Mouse (Mus musculus): ENCODE measurements at regions not wholly inside any gene's neighbourhood (a gene's known extent, or its start where the extent isn't known, plus 50 kb on each side); places are given as distances from the start of the nearest gene placed in this dataset.

DNA sequence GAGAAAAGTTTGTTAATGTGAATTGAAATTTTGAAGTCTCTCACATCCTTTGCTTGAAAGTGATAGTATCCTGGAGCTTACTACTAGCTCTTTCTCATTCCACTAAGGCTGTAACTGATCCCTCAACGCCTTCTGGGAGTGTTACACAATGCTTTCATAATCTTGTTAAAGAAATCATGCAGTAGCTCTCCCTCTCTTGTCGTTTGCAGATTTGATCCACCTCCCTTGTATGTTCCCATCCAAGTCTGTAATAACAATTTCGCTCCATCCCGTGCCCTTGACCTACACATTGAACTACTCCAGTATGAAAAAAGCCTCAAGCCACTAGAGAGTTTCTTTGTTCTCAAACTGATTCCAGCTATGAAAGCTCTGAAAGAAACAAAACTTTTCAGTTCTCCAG lies 63.9 kb upstream of the Fibin start:
- Histone ChIP-seq H3K9ac (no peak overlapping the region), H3K27ac (no peak overlapping the region), H3K4me1 (no peaks in the 10 kb centered on the region), H3K4me2 (replicated peaks) (no peak overlapping the region), H3K36me3 (no peaks in the 10 kb centered on the region), H3K9me3 (no peaks in the 10 kb centered on the region), H3K27me3 (no peaks in the 10 kb centered on the region), H3K4me3 (no peak overlapping the region)
- 47% methylated on average over 4 of the region's 4 CpGs for WGBS
- no peak for ATAC-seq (ENCODE audit: insufficient number of reproducible peaks, insufficient read depth, low FRiP score, low TSS enrichment)

DNA sequence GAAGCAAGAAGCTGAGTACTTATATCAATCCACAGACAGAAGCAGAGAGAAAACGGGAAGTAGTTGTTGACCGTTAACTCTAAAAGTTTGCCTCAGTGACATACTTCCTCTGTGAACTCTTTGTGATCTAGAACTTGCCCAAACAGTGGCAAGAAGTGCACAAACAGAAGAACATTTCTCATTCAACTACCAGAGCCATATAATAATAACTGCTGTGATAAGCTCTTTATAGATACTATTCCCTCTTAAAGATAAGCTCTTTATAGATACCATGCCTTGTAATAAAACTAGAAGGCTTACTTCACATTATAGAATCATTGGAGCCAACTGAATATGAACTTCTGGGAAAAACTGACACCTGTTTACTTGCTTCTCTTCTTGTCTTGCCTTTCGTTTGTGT lies 89.7 kb upstream of the Fibin start:
- no peak for ATAC-seq (ENCODE audit: insufficient number of reproducible peaks, insufficient read depth, low FRiP score, low TSS enrichment)
- Histone ChIP-seq H3K4me1 (no peaks in the 10 kb centered on the region), H3K4me3 (no peak overlapping the region), H3K9me3 (no peaks in the 10 kb centered on the region), H3K4me2 (replicated peaks) (no peak overlapping the region), H3K9ac (no peak overlapping the region), H3K27ac (no peak overlapping the region), H3K36me3 (no peaks in the 10 kb centered on the region), H3K27me3 (no peaks in the 10 kb centered on the region)
- WGBS = 89% methylated on average over 3 of the region's 3 CpGs

DNA sequence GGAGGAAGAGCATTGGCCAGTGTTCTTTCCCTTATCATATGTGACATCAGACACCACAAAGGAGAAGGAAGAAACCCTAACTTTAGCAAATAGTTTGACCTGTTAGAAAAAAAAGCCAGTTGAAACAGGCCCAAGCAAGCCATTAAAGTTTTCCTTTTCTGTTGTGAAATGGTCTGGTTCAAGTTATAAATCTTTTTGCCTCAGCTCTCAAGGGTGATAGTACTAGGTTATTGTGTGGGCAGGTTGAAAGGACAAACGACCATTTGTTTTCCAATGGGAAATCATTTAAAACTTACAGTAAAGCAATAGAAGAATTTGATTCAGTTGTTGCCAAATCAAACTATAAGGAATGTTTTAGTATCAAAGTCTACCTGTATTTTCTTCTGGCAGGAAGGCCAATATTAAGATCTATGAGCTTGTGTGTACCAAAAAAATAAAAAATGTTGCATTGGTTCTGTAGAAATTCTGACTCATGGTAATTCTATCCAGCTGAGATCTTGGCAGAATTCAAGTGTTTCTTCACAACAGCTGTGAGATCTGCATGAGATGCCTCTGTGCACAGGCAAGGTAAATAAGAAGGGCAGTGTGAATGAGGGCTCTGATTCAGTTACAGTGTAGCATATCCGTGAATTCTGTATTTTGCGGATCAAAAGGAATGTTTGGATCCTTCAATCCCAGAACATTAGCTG lies 109.5 kb upstream of the Fibin start:
- whole genome bisulfite sequencing = 69% methylated on average over 3 of the region's 3 CpGs
- Histone ChIP-seq H3K4me2 (replicated peaks) (no peak overlapping the region), H3K4me3 (no peak overlapping the region), H3K27me3 (no peaks in the 10 kb centered on the region), H3K9ac (no peak overlapping the region), H3K4me1 (no peaks in the 10 kb centered on the region), H3K9me3 (no peaks in the 10 kb centered on the region), H3K27ac (no peak overlapping the region), H3K36me3 (no peaks in the 10 kb centered on the region)
- ATAC-seq (ENCODE audit: insufficient number of reproducible peaks, insufficient read depth, low FRiP score, low TSS enrichment) = no peak

DNA sequence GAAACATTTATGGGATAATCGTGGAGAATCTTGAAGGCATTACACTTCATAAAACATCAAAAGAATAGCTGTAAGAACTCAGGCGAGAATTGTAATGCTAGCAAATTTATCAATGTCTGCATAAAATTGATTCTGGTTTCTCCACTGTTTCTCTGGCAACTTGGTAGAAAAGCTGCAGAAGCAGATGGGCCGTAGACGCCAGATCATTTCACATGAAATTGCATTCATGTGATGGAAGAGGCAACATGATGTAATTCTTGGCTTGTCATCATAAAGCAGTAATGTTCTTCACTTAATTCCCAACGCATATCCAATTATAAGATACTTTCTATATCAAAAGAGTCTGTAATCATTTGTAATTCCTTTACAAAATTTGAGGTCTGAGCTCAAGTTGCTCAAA lies 113.6 kb upstream of the Fibin start:
- H3K36me3 ChIP-seq = no peaks in the 10 kb centered on the region
- H3K4me3 ChIP-seq = no peak overlapping the region
- no peak for ATAC-seq (ENCODE audit: insufficient number of reproducible peaks, insufficient read depth, low FRiP score, low TSS enrichment)
- H3K4me1 ChIP-seq = no peaks in the 10 kb centered on the region
- H3K4me2 ChIP-seq (replicated peaks) = no peak overlapping the region
- 82% methylated on average over 5 of the region's 5 CpGs for WGBS
- no peak overlapping the region for H3K27ac ChIP-seq
- no peaks in the 10 kb centered on the region for H3K9me3 ChIP-seq
- H3K9ac ChIP-seq = no peak overlapping the region
- H3K27me3 ChIP-seq = no peaks in the 10 kb centered on the region

DNA sequence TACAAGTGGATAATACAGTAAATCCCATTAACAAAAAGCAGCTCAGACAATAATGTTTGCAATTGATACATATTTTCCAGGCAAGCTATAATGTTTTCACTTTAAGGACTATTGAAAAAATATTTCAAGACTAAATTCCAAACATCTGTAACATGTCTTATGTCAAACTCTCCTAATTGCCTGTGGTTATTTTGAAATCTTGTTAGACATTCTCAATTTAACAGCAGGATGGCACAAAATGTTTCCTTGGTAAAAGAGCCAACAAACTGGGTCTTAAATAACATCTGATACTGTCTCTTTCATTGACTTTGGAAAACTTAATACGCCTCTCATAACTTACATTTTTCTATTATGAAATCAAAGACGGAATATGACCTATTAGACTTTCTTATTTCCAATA lies 115.8 kb upstream of the Slc5a12 start:
- no peak overlapping the region for H3K27ac ChIP-seq
- H3K27me3 ChIP-seq = no peaks in the 10 kb centered on the region

DNA sequence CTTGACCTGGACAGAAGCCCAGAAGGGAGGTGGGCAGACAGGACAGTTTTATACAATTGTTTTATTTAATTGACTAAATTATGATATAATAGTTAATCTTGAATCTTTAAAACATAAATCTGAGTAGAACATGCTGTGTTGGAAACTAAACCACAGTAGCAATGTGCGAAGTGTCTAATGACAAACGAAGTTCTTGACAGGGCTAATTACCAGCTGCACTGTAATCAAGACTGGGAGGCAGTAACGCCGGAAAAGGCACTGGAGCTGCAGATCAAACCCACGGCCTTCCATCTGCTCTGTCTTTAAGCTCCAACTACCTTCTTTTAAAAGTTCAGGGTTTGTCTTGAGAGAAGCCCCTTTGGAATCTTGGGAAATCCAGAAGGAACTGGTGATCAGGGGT lies 110.9 kb upstream of the Slc5a12 start:
- Histone ChIP-seq H3K27ac (peak overlapping the region; percentile 65), H3K36me3 (no peaks in the 10 kb centered on the region), H3K4me3 (no peak overlapping the region), H3K9ac (no peak overlapping the region), H3K9me3 (no peaks in the 10 kb centered on the region), H3K27me3 (no peaks in the 10 kb centered on the region), H3K4me1 (peaks cover 16% of the 10 kb centered on the region; the same call in 1 of the 2 replicates), H3K4me2 (replicated peaks) (no peak overlapping the region)
- no peak for ATAC-seq (ENCODE audit: insufficient number of reproducible peaks, insufficient read depth, low FRiP score, low TSS enrichment)
- 45% methylated on average over 5 of the region's 5 CpGs for WGBS

More for the DNA sequence above, 115.8 kb upstream of the Slc5a12 start:
- no peak for ATAC-seq (ENCODE audit: insufficient number of reproducible peaks, insufficient read depth, low FRiP score, low TSS enrichment)
- no peak overlapping the region for H3K4me2 ChIP-seq (replicated peaks)
- no peak overlapping the region for H3K4me3 ChIP-seq
- no peaks in the 10 kb centered on the region for H3K9me3 ChIP-seq
- 65% methylated on average over 2 of the region's 2 CpGs for WGBS
- no peaks in the 10 kb centered on the region for H3K36me3 ChIP-seq
- peaks cover 6% of the 10 kb centered on the region; the same call in 1 of the 2 replicates for H3K4me1 ChIP-seq
- no peak overlapping the region for H3K9ac ChIP-seq

DNA sequence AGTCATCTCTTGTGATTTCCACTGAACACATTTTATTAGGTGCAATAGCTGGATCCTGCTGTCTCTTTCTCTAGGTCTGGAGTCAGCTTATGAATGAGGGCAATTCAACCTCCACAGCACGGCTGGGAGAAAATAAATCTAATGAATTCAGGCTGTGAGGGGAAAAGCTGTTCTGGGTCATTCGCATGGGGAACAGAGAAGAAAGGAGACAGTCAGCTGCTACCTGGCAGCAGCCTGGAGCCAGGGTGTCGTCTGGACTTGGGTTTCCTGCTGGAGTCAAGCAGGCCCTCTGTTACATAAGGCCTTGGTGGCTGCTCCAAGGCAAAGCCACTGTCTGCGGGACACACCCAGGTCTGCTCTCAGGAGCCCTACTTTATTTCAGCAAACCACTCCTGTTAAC lies 110.4 kb upstream of the Slc5a12 start:
- peak overlapping the region; percentile 65 for H3K27ac ChIP-seq
- no peaks in the 10 kb centered on the region for H3K9me3 ChIP-seq
- H3K27me3 ChIP-seq = no peaks in the 10 kb centered on the region
- H3K4me1 ChIP-seq = peaks cover 16% of the 10 kb centered on the region; the same call in 1 of the 2 replicates
- H3K36me3 ChIP-seq = no peaks in the 10 kb centered on the region
- H3K4me2 ChIP-seq (replicated peaks) = no peak overlapping the region
- no peak overlapping the region for H3K4me3 ChIP-seq
- ATAC-seq (ENCODE audit: insufficient number of reproducible peaks, insufficient read depth, low FRiP score, low TSS enrichment) = no peak
- no peak overlapping the region for H3K9ac ChIP-seq
- WGBS = 15% methylated on average over 4 of the region's 4 CpGs

DNA sequence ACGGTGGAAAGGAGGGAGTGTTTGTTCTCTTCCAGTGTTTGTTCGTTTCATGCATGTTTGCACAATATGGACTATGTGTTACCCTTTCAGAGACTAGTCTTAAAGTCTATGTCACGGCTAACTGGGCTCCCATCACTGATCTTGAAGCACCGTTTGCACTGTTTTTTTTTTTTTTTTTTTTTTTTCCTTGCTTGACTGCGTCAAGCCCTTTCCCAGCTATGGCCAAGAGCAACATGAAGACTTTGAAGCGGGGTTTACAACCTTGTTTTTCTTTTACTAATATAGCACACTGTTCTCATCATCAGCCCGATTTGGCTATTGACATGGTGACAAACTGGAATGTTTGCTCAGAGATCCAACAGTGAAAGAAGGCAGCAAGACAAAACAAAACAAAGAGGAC lies 109.1 kb upstream of the Slc5a12 start:
- Histone ChIP-seq H3K36me3 (no peaks in the 10 kb centered on the region), H3K27me3 (no peaks in the 10 kb centered on the region), H3K4me1 (peaks cover 16% of the 10 kb centered on the region; the same call in 1 of the 2 replicates), H3K9me3 (no peaks in the 10 kb centered on the region), H3K9ac (no peak overlapping the region), H3K4me2 (replicated peaks) (no peak overlapping the region), H3K4me3 (no peak overlapping the region), H3K27ac (no peak overlapping the region)
- 73% methylated on average over 7 of the region's 7 CpGs for WGBS
- ATAC-seq (ENCODE audit: insufficient number of reproducible peaks, insufficient read depth, low FRiP score, low TSS enrichment) = no peak

DNA sequence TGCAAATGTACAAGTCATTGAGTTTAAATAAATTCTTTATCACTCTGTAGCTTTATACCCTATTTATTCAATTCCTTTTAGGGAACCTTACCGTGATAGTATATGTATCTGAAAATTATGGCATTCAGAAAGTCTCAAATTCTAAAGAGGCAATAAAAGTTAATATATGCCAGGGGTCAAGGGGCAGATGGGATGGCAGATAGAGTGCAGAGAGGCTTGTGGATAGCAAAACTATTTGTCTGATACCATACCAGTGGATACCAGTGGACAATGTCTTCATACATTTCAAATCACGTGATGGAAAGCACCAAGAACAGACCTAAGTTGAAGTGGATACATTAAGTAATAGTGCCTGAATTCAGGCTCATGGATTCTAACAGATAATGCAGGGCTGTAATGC lies 95.3 kb upstream of the Slc5a12 start:
- 70% methylated on average over 2 of the region's 2 CpGs for WGBS
- H3K4me3 ChIP-seq = no peak overlapping the region

DNA sequence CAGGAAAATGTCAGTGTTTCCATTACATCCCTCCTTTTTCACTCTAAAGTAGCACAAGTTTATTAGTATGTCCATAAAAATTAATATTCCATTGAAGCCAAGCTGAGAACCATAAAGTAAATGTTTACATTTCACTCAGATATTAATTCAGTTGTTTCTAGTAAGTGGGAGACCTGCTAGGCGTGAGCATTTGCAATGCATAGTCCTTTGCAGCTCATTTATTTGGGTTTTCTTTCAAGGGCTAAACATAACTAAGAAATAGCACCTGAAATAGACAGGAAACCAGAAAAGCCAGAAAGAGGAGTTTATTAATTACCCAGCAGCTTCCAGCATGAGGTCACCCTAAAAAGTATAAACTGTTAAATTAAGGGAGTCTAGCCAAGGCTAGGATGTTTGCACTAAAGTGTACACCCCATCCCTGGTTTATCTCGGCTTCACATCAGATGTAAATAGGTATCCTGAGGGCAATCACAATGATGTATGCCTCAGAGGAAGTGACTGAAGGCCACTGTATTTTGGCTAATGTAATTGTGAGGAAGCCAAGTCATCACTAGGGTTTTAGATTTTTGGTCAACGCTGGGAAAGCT lies 88.8 kb upstream of the Slc5a12 start:
- H3K27me3 ChIP-seq = no peaks in the 10 kb centered on the region
- H3K9me3 ChIP-seq = no peaks in the 10 kb centered on the region
- ATAC-seq (ENCODE audit: insufficient number of reproducible peaks, insufficient read depth, low FRiP score, low TSS enrichment) = no peak
- no peak overlapping the region for H3K9ac ChIP-seq
- no peak overlapping the region for H3K4me2 ChIP-seq (replicated peaks)
- no peak overlapping the region for H3K27ac ChIP-seq
- H3K4me3 ChIP-seq = no peak overlapping the region
- H3K4me1 ChIP-seq = no peaks in the 10 kb centered on the region
- WGBS = 82% methylated on average over 3 of the region's 3 CpGs
- no peaks in the 10 kb centered on the region for H3K36me3 ChIP-seq

More for the DNA sequence above, 95.3 kb upstream of the Slc5a12 start:
- no peak for ATAC-seq (ENCODE audit: insufficient number of reproducible peaks, insufficient read depth, low FRiP score, low TSS enrichment)
- Histone ChIP-seq H3K36me3 (no peaks in the 10 kb centered on the region), H3K4me2 (replicated peaks) (no peak overlapping the region), H3K27me3 (no peaks in the 10 kb centered on the region), H3K9ac (no peak overlapping the region), H3K9me3 (no peaks in the 10 kb centered on the region), H3K27ac (no peak overlapping the region), H3K4me1 (no peaks in the 10 kb centered on the region)

DNA sequence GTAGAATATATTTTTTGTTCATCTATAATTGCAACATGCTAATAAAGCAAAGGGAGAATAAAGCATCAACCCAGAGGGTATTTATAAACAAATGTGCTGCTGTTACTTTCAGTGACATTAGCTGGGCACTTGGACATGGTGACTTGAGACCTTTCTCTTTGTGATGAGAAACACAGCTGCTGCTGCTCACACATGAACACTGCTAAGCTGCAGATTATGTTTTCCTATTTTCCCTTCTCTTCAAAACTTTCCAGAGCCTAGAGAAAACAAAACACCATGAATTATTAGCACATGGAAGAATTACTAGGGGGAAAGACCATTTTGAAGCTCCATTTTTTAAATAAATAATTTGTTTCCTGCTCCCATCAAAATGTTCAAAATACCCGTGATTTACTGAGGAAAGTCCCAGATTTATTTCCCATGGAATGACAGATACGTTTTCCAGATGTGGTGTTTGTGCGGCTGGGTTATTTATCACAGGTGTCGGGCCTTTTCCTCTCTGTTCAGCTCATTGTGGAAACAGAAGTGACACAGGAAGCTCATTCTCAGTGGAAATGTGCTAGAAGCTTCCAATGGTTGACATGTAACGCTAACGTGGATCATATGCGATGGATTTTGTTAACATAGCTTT lies 73.8 kb upstream of the Slc5a12 start:
- Histone ChIP-seq H3K4me1 (no peaks in the 10 kb centered on the region; the same call in 1 of the 2 replicates), H3K27me3 (no peaks in the 10 kb centered on the region), H3K9ac (no peak overlapping the region), H3K4me3 (no peak overlapping the region), H3K36me3 (no peaks in the 10 kb centered on the region), H3K27ac (no peak overlapping the region), H3K9me3 (no peaks in the 10 kb centered on the region), H3K4me2 (replicated peaks) (no peak overlapping the region)
- WGBS = 46% methylated on average over 7 of the region's 7 CpGs
- no peak for ATAC-seq (ENCODE audit: insufficient number of reproducible peaks, insufficient read depth, low FRiP score, low TSS enrichment)

DNA sequence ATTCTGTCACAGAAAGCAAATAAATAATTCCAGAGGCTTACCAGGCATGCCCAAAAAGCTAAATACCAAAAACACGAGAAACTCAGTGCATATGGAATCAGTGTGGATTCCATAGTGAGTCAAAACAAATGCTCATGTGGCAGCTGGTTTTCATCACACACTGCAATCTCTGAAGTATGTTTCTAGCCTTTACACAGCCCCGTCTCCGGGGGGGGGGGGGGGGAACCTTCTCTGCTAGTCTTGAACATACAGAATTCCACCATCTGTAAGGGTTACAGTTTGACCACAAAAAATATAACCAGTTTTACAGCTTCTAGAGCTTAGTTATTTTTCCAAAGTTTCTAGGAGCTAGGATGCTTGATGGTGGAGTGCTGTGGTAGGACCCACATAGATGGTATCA lies 68.9 kb upstream of the Slc5a12 start:
- H3K27ac ChIP-seq = peak overlapping the region; percentile 79
- H3K4me1 ChIP-seq = no peaks in the 10 kb centered on the region
- no peaks in the 10 kb centered on the region for H3K9me3 ChIP-seq
- H3K9ac ChIP-seq = no peak overlapping the region
- H3K36me3 ChIP-seq = no peaks in the 10 kb centered on the region
- H3K27me3 ChIP-seq = no peaks in the 10 kb centered on the region
- WGBS = 5% methylated on average over 2 of the region's 3 CpGs
- H3K4me3 ChIP-seq = no peak overlapping the region
- H3K4me2 ChIP-seq (replicated peaks) = no peak overlapping the region
- ATAC-seq (ENCODE audit: insufficient number of reproducible peaks, insufficient read depth, low FRiP score, low TSS enrichment) = no peak

All from embryonic facial prominence, embryonic 12.5 days (tissue).